Mouse (Mus musculus) adipocyte (in vitro differentiated cells): ENCODE data around the gene Tnrc6c.

ENCODE experiments used
- DNase-seq: peaks from one replicate; pipeline ENCODE4 v3.0.0-alpha.2; 2016; ENCODE audit warnings: low spot score

Gene Tnrc6c

DNA sequence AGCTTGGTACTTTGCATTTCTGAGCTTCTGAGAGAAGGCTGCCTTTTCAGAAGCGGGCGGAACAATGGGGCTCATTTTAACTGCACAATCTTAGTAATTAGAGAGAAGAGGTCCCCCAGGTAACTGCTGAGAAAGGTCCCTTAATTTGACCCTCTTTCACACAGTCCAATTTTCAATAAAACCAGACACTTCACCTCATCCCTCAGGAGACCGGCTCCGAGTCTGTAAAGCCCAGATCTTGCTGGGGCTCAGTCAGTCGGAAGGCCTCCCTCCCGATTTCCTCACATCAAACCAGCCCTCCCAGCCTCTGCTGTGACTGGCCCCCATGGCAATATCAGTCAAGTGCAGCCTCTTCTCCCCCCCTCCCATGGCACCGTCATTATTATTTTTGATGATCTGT lies 15.7 kb upstream of the Tnrc6c start:
- no peak for DNase-seq

DNA sequence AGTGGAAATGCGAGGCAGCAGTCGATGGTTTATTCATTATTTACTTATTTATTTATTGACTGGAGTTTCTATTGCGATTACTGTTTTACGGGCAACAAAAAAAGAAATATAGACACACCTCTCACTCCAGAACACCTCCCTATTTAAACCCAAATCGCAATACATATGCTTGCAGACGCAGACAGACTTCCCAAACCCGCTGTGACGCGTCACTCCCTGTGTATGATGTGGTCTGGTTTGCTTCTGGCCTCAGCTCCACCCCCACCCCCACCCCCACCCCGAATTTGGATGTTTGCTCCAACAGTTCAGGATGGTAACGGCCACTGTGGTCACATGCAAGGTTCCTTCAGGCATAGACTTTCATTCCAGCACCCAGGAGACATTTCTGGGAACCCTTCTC lies 15.3 kb upstream of the Tnrc6c start:
- DNase-seq: no peak

DNA sequence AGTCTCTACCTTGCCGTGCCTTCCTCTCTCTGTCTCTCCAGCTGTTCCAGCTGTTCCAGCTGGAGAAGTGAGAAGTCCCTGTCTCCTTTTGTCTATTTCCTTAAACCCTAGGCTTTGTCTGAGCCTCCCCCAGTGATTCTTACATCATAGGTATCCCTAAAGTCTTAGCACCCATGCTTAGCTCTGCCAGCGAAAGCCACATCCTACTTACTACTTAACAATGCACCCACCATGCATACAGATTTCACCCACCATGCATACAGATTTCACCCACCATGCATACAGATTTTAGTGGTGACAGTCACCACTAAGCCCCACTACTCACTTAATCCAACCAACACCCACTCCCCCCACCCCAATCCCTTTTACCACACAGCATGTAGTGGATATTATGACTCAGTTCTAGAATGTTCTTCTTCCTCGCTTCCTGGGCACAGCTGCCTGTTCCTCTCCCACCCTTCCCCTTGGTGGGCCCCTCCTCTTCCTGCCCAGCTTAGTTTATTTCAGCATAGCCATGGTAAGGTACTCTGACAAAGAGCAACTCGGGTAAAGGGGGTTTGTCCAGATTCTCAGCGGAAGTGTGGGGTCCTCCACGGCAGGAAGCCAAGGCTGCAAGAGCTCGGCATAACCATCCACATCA lies 14.6 kb upstream of the Tnrc6c start:
- no peak for DNase-seq

DNA sequence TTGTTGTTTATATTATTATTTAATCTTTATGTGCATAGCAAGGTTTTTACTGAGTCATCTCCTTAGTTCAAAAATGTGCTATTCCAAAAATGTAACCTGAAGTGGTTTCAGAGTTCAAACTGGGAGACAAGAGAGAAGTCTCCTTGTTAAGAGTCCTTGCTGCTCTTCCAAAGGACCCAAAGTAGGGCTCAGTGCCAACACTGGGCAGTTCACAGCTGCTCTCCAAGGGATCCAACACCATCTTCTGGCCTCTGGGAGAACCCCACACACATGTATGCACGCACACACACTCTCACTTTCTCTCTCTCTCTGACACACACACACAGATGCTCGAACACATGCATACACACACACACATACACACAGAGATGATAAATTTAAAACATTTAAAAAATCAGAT lies 11.9 kb upstream of the Tnrc6c start:
- DNase-seq: no peak

DNA sequence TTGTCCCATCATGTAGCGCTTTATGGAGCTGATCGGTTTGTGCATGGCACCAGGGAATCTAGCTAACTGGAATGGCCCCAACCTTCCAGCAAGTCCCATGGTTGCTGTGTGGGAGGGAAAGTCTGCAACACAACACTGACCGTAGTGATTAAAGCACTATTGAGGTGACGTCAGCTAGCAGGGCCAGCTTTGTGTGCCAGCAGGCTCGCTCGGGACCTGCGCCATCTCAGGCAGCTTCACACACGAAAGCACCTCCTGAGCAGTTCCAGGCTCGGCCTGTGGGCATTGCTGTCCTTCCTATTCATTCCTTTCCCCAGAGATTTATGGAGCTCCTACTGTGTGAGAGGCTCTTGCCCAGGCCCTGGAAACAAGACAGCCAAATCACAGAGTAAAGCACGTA lies 10.8 kb upstream of the Tnrc6c start:
- DNase-seq: no peak

DNA sequence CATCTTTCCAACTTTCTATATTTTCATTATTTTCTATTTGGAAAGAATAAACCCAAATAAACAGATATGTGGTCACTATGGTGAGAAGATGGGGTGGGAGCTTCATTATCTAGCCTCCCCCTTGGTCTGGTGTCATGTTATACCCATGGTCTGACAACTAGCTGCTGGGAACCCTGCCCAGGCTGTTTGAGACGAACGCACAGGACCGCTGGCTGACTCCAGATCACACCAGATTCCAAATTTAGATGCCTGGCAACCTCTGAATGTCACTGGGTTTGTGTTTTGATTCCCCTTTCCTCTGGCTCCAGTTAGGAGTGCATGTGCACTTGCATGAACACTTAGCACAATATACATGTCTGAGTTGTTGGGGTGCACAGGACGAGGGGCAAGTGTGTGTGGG lies 7.3 kb upstream of the Tnrc6c start:
- DNase-seq: no peak

DNA sequence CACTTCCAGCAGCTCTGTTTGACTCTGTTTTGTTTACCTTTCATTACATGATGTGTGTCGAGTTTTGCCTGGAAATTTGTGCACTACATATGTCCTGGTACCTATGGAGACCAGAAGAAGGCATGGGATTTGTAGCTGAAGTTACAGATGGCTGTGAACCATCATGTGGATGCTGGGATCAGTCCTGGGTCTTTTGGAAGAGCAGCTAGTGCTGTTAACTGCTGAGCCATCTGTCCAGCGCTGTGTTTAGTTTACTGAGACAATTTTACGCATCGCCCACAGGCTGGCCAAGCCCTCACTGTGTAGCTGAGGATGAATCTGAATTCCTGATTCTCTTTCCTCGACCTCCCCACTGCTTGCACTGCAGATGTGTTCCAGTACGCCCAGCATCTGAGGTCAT lies 6.1 kb upstream of the Tnrc6c start:
- DNase-seq: no peak

DNA sequence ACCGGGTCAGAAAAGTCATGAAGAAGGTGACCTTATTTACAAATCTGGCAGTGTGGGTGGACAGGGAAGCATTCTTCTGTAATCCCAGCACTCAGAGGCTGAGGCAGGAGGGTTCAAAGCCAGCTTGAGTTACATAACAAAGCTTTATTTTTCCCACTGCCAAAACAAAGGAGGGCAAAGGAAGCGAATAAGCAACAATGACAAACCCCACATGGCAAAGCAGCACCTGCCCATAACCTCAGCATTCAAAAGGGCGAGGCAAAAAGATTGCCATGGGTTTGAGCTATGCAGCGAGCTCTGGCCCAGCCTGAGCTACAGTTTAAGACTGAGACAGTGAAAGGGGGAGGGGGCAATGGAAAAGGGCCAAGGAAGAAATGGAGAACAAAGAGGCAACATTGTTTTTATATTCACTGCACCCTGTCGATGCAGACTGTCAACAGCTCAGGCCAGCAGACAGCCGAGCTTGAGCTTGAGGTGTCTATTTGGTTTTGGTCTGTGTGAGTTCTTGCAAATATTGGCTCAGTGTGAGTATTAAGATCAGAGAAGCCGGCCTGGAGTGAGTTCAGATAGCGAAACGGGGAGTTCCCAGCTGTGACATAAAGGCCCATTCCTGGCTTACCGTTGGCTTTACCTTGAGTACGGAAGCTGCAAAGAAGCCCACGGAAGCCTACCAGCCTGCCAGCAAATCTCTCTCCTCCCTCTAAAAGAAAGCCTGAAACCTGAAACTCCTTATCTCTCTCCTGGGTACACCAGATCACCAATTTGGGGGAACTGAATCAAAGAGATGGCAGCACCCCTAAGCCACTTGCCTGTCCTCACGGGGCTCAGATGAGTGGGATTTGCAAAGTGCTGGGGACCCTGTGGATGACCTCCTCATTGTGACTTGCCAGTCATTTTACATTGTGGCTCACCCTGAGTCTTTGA lies 3.1 kb upstream of the Tnrc6c start:
- DNase-seq: no peak

DNA sequence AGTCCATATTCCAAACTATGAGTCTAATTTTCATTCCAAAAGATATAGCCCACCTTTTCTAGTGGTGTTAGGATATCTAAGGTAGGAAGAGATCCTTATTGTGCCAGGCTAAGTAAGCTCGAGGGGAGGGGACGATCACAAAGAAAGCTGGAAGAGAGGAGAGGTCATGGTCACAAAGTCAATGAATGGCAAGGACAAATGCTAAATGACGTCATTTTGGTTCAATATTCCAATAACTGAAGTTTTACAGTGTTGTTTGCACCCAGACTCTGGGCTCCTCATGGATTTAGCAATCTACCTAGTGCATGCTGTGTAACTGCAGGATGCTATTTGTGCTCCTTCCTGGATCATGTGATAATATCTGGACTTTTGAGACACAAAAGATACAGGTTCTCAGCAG lies 1.2 kb upstream of the Tnrc6c start:
- no peak for DNase-seq

DNA sequence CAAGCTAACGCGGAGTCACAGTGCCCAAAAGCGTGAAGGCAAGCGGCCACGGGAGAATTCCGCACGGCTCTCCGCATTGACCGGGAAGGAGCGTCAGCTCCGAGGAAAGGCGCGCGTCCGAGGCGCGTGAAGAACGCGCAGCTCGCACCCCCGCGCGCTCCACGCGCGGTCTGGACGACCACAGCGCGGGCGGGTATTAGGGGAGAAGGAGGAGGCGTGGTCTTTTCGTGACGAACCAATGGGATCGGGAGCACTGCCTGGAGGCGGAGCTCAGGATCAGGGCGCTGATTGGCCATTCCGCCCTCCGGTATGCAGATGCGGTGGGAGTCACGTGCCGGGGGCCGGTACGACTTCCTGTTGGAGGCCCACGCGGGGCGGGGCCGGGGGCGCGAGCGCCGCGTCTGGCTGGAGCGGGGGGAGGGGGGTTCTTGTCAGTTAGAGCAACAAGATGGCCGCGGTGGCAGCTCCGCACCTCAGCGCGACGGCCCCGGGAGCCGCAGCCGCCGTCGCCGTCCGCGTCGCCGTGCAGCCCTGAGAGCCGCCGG lies 363 bp downstream of the Tnrc6c start:
- DNase-seq: peak; percentile 99

DNA sequence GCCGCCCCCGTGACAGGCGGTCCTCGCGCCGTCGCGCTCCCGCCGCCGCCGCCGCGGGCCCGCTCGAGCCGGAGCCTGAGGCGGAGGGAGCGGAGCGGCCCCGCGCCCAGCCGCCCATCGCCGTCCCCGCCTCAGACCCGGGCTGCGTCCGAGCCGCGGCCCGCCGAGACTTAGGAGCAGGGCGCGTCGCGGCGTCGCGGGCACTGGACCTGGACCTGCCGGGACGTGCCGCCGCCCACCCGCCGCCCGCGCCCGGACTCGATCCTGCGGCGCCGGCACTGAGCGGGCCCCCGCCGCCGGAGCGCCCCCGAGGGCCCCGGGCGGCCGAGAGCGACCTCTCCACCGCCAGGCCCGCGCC lies 824 bp downstream of the Tnrc6c start:
- no peak for DNase-seq

DNA sequence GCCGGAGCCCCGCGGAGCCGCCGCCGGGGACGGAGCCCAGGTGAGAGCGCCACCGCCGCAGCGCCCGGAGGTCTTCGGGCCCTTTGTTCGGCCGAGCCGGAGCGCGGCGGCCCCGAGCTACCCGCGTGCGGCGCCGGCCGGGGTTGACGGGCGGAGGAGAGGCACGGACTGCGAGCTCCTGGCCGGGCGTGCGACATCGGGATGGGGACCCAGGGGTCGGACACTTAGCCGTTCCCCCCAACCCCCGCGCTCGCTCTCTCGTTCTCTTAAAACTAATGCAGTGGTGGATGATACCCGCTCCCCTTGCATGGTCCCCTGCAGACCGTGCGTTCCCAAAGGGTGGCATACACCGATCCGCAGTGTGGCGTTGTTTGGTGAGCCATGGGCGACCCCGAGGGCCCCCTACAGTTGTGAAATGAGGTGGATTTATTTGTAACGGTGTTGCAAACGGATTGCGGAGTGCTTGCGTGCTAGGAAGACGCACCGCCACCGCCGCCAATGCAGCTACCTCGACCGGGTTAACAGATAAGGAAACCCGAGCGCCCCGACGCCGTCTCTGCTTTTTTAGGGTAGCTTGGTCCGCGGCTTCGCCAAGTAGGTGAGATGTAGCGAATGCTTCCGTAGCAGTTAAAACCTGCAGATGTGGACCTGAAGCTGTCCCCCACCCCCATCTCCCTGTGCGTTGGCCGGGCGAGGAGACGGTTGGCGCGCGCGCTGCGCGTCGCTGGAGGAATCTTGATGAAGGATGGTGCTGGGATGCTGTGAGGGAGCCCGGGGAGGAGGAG lies 1.4 kb downstream of the Tnrc6c start:
- peak; percentile 39 for DNase-seq

DNA sequence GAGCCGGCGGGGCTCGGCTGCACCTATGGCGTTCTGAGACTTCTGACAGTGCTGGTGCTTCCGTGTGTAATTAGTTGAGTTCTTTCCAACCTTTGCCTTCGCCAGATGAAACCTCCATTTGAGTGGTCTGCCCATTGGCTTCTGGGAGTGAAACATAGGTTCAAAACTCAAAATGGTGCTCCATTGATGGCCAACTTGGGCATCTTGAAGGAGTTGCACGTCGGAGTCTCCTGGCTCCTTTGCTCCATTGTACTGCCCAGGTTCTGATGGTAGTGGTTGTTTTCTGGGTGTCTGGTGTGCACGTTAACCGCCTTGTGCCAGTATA lies 1.9 kb downstream of the Tnrc6c start:
- no peak for DNase-seq

DNA sequence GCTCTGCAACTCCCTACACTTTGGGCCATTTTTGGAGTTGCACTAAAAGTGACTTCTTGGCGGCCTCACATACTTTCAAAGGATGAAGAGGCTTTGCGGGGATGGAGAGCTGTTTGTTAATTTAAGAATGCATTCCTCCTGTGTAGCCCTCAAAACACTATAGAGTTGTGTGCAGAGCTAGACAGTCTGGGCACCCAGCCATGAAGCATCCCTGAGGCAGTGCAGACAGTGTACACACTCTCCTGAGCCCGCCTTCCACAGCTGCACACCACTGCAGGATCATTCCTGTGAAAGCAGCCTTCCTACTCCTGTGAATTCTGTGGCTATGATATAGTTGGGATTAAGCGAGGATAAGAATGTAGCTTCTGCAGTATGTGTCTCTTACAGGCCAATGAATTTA lies 4.9 kb downstream of the Tnrc6c start:
- DNase-seq: no peak

DNA sequence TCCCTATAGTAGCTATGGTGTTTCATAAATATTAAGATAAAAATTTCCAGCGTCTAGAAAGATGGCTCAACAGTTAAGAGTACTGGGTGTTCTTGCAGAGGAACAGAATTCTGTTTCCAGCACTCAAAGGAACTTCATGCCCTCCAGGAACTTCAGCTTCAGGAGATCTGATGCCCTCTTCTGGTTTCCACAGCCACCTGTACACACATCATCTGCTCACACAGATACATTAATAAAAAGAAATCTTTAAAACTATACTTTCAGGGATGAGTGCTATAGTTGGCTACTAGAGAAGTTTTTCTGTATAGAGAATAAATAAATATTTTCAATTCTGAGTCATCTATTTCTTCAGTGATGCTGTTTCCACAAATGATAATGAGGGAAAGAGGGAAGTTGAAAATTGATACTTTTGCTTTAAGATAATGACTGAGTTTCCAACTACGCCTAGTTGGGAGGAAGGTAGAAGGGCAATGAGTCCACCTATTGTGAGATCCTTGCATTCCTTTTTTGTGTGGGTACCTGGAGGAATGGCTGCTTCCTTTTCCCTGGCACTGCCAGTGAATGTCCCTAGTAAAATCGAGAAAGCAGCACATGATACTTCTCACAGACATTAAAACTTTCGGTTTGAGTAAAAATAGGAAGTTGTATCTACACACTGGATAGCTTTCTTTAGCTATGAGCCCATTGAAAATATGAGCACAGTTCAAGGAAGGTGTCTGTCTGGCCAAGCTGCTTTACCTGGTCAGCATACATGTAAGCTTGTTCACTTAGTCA lies 9.1 kb downstream of the Tnrc6c start:
- DNase-seq: no peak

DNA sequence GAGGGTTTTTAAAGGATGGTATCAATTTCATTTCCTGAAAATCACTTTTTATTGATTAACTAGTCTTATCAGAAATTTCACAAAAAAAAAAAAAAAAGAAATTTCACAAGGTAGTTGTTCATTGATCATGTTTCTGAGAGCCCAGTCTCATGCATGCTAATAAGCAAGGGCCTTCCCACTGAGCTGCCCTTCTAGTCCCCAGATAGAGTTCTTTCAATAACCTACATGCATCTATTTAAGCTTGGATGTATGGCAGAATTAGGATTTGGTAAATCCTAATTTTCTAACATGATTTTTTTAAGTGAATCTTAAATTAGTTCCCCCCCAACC lies 9.7 kb downstream of the Tnrc6c start:
- DNase-seq: no peak

DNA sequence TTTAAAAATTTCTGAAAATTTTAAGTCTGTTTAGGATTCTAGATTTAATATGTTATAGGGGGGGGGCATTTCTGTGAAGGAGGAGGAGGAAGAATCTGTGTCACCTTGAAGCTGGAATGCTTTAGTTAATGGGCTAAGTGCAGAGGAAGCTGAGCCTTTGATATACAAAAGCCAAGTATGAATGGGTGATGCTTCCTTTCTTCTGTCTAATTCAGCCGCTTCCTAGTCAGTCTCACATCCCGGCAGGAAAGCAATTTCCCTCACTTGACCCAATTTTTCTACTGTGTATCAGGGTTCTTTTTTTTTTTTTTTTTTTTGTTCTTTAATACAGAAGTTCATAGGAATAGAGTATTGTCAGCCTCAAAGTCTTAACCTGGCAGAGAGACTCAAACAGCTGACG lies 11.1 kb downstream of the Tnrc6c start:
- no peak for DNase-seq

DNA sequence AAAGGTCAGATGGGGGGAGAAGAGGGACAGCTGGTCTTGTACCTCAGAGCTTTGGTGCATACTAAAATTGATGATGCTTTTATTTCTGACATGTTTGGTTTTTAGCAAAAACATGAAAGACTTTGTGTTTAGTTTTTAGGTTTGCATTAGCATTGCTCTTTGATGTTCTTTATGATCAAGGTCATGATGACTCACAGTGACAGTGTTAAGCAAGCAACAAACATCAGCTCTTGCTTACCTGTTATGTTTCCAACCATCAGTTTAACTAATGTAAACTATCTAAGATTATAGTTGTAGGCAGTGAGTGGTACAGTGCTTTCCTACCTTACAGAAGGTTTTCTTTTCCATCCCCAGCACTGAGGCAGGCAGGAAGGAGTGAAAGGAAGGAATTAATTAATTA lies 12.5 kb downstream of the Tnrc6c start:
- no peak for DNase-seq

DNA sequence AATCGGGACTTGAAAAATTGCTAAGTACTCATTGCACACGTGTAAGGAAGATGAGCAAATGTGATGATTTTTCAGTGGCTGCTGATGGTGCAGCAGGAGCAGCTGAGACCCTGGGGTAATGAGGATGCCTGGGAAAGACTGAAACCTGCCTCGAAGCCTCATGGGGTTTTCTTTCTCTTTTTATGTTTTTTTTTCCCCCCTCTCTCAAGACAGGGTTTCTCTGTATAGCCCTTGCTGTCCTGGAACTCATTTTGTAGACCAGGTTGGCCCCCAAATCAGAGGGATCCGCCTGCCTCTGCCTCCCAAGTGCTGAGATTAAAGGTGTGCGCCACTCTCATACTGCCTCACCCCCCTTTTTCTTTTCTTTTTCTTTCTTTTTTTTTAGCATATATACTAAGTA lies 13.1 kb downstream of the Tnrc6c start:
- DNase-seq: no peak

DNA sequence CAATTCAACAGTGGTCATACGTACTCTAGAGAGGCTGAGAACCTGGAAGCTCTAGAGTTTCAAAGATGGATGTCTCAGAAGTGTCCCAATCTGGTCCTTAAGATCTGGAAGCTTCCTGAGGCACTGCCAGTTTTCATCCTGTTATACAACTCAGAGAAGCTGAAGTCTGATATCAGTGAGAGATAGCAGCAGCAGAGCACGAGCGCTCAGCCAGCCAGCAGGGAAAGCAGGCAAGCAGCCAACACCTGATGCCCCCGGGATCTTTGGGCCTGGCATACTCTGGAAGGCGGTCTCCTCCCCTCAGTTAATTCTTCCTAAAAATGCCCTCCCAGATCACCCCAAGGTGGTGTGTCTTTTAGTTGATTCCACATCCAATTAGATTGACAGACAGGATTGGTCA lies 13.7 kb downstream of the Tnrc6c start:
- no peak for DNase-seq

DNA sequence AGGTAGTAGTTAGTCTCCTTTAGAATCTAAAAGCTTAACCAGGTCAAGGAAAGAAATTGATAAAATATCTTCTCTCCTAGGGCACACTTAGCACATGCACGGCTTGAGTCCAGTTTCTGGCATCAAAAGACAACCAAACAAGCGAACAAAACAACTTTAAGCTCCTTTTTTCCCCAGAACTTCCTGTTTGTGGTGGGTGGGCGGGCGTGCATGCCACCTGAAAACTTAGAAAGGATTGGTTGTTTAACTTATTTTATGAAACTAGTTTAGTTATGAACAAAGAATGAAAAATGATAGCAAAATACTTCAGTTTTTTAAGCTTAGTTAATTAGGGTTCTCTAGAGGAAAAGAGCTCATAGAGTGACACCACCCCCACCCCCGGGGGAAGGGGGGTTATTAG lies 17.5 kb downstream of the Tnrc6c start:
- DNase-seq: no peak

DNA sequence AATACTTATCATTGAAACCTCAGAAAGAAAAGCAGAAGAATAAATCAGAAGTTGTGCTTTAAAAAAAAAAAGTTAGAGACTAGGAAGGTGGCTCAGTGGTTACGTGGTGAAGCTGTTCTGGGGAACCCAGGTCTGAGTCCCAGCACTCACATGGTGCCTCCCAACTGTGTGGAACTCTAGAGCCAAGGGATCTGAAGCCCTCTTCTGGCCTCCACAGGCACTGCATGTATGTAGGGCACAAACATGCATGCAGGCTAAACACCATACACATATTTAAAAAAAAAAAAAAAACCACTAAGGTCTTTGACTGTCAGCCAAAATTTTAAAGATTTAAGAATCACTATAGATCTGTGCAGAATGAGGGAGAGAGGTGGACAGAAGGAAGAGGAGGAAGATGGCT lies 20.4 kb downstream of the Tnrc6c start:
- DNase-seq: no peak
